Mouse (Mus musculus): ENCODE measurements around the gene Cirbp. TPM values are rescaled to one million over a fixed set of nuclear protein-coding genes. Genes with fewer than 3 reads are reported as not detected.

Gene Cirbp
- polyA plus RNA-seq, 1 experiment from 2014 or later, result 59.7 TPM

GRCm38 (mm10) chr10:80140666-80141035, 25.1 kb upstream of the Cirbp start, which contains the start of gene Cbarp:
Cbarp (minus strand) TSS chr10:80140835.
- Histone ChIP-seq H3K4me2 (ENCODE audit: low read depth, low read length) (peak within 1 kb of the TSS; percentile 96), H3K9ac (ENCODE audit: low read depth, low read length) (peak within 1 kb of the TSS; percentile 52), H3K9me3 (ENCODE audit: control insufficient read depth, low read length) (0 out of 2 replicates have a peak, but pooled peaks cover 3% of the 10 kb centered on the region), H3K36me3 (ENCODE audit: control insufficient read depth, insufficient read depth, low read length) (peaks cover 28% of the 10 kb centered on the region), H3K27me3 (replicated peaks; ENCODE audit: control insufficient read depth, insufficient read depth, low read length) (peaks cover 22% of the 10 kb centered on the region), H3K4me3 (ENCODE audit: low read depth, low read length) (peak within 1 kb of the TSS; percentile 76), H3K27ac (replicated peaks; ENCODE audit: low read depth, low read length) (peak within 1 kb of the TSS; percentile 84), H3K4me1 (ENCODE audit: control insufficient read depth, insufficient read depth, low read length) (peaks cover 23% of the 10 kb centered on the region)
- WGBS, result 73% methylated on average over 10 of the region's 10 CpGs
- no peak for DNase-seq (ENCODE audit: low spot score)
- ATAC-seq (ENCODE audit: low read depth), result no peak

GRCm38 (mm10) chr10:80141243-80141642, 24.5 kb upstream of the Cirbp start:
- Histone ChIP-seq H3K4me3 (ENCODE audit: low read depth, low read length) (peak overlapping the region; percentile 76), H3K27ac (replicated peaks; ENCODE audit: low read depth, low read length) (peak overlapping the region; percentile 84), H3K9me3 (ENCODE audit: control insufficient read depth, low read length) (no peaks in the 10 kb centered on the region), H3K4me1 (ENCODE audit: control insufficient read depth, insufficient read depth, low read length) (peaks cover 23% of the 10 kb centered on the region), H3K9ac (ENCODE audit: low read depth, low read length) (peak overlapping the region; percentile 52), H3K27me3 (replicated peaks; ENCODE audit: control insufficient read depth, insufficient read depth, low read length) (peaks cover 17% of the 10 kb centered on the region), H3K36me3 (ENCODE audit: control insufficient read depth, insufficient read depth, low read length) (peaks cover 28% of the 10 kb centered on the region), H3K4me2 (ENCODE audit: low read depth, low read length) (peak overlapping the region; percentile 86)
- peak; percentile 71 for ATAC-seq (ENCODE audit: low read depth)
- WGBS, result 0% methylated on average over 28 of the region's 29 CpGs
- peak; percentile 97 for DNase-seq (ENCODE audit: low spot score)

GRCm38 (mm10) chr10:80141786-80142529, 23.8 kb upstream of the Cirbp start:
- peaks cover 9% of the 10 kb centered on the region; the same call in 1 of the 2 replicates for H3K27me3 ChIP-seq (replicated peaks; ENCODE audit: control insufficient read depth, insufficient read depth, low read length)
- peak overlapping the region; percentile 84 for H3K27ac ChIP-seq (replicated peaks; ENCODE audit: low read depth, low read length)
- H3K4me3 ChIP-seq (ENCODE audit: low read depth, low read length), result peak overlapping the region; percentile 76
- peaks cover 28% of the 10 kb centered on the region for H3K36me3 ChIP-seq (ENCODE audit: control insufficient read depth, insufficient read depth, low read length)
- H3K4me2 ChIP-seq (ENCODE audit: low read depth, low read length), result peak overlapping the region; percentile 86
- WGBS, result 2% methylated on average over 43 of the region's 43 CpGs
- peak; percentile 100 for DNase-seq (ENCODE audit: low spot score)
- no peaks in the 10 kb centered on the region for H3K9me3 ChIP-seq (ENCODE audit: control insufficient read depth, low read length)
- peaks cover 20% of the 10 kb centered on the region for H3K4me1 ChIP-seq (ENCODE audit: control insufficient read depth, insufficient read depth, low read length)
- H3K9ac ChIP-seq (ENCODE audit: low read depth, low read length), result peak overlapping the region; percentile 90
- peak; percentile 88 for ATAC-seq (ENCODE audit: low read depth)

GRCm38 (mm10) chr10:80142530-80142925, 23.3 kb upstream of the Cirbp start:
- peaks cover 4% of the 10 kb centered on the region; the same call in 1 of the 2 replicates for H3K27me3 ChIP-seq (replicated peaks; ENCODE audit: control insufficient read depth, insufficient read depth, low read length)
- no peak for DNase-seq (ENCODE audit: low spot score)
- H3K4me1 ChIP-seq (ENCODE audit: control insufficient read depth, insufficient read depth, low read length), result peaks cover 14% of the 10 kb centered on the region
- no peak for ATAC-seq (ENCODE audit: low read depth)
- H3K27ac ChIP-seq (replicated peaks; ENCODE audit: low read depth, low read length), result peak overlapping the region; percentile 73
- peak overlapping the region; percentile 90 for H3K9ac ChIP-seq (ENCODE audit: low read depth, low read length)
- H3K4me3 ChIP-seq (ENCODE audit: low read depth, low read length), result peak overlapping the region; percentile 76
- H3K4me2 ChIP-seq (ENCODE audit: low read depth, low read length), result peak overlapping the region; percentile 86
- peaks cover 28% of the 10 kb centered on the region for H3K36me3 ChIP-seq (ENCODE audit: control insufficient read depth, insufficient read depth, low read length)
- 0% methylated on average over 14 of the region's 15 CpGs for WGBS
- H3K9me3 ChIP-seq (ENCODE audit: control insufficient read depth, low read length), result no peaks in the 10 kb centered on the region

GRCm38 (mm10) chr10:80143664-80144063, 22.1 kb upstream of the Cirbp start:
- 0 out of 2 replicates have a peak overlapping the region, but pooled peaks have one; percentile 9 for H3K9ac ChIP-seq (ENCODE audit: low read depth, low read length)
- H3K4me2 ChIP-seq (ENCODE audit: low read depth, low read length), result no peak overlapping the region
- DNase-seq (ENCODE audit: low spot score), result no peak
- H3K27me3 ChIP-seq (replicated peaks; ENCODE audit: control insufficient read depth, insufficient read depth, low read length), result no peaks in the 10 kb centered on the region
- no peaks in the 10 kb centered on the region for H3K9me3 ChIP-seq (ENCODE audit: control insufficient read depth, low read length)
- no peak overlapping the region for H3K27ac ChIP-seq (replicated peaks; ENCODE audit: low read depth, low read length)
- 0 out of 2 replicates have a peak, but pooled peaks cover 4% of the 10 kb centered on the region for H3K4me1 ChIP-seq (ENCODE audit: control insufficient read depth, insufficient read depth, low read length)
- no peak overlapping the region for H3K4me3 ChIP-seq (ENCODE audit: low read depth, low read length)
- ATAC-seq (ENCODE audit: low read depth), result no peak
- peaks cover 28% of the 10 kb centered on the region for H3K36me3 ChIP-seq (ENCODE audit: control insufficient read depth, insufficient read depth, low read length)
- 91% methylated on average over 7 of the region's 7 CpGs for WGBS

- H3K4me1 ChIP-seq (ENCODE audit: control insufficient read depth, insufficient read depth, low read length), result 0 out of 2 replicates have a peak, but pooled peaks cover 4% of the 10 kb centered on the region
- no peak overlapping the region for H3K4me3 ChIP-seq (ENCODE audit: low read depth, low read length)
Observed at GRCm38 (mm10) chr10:80144159-80144558, 21.6 kb upstream of the Cirbp start.

GRCm38 (mm10) chr10:80144864-80145838, 20.6 kb upstream of the Cirbp start:
- Histone ChIP-seq H3K4me3 (ENCODE audit: low read depth, low read length) (no peak overlapping the region), H3K27ac (replicated peaks; ENCODE audit: low read depth, low read length) (no peak overlapping the region), H3K4me1 (ENCODE audit: control insufficient read depth, insufficient read depth, low read length) (0 out of 2 replicates have a peak, but pooled peaks cover 4% of the 10 kb centered on the region), H3K9me3 (ENCODE audit: control insufficient read depth, low read length) (no peaks in the 10 kb centered on the region), H3K4me2 (ENCODE audit: low read depth, low read length) (no peak overlapping the region), H3K9ac (ENCODE audit: low read depth, low read length) (no peak overlapping the region), H3K36me3 (ENCODE audit: control insufficient read depth, insufficient read depth, low read length) (peaks cover 34% of the 10 kb centered on the region), H3K27me3 (replicated peaks; ENCODE audit: control insufficient read depth, insufficient read depth, low read length) (no peaks in the 10 kb centered on the region)
- DNase-seq (ENCODE audit: low spot score) (no peak), ATAC-seq (ENCODE audit: low read depth) (no peak)
- 71% methylated on average over 20 of the region's 20 CpGs for WGBS

More at GRCm38 (mm10) chr10:80144159-80144558, 21.6 kb upstream of the Cirbp start:
- DNase-seq (ENCODE audit: low spot score) (no peak), ATAC-seq (ENCODE audit: low read depth) (no peak)
- H3K27me3 ChIP-seq (replicated peaks; ENCODE audit: control insufficient read depth, insufficient read depth, low read length), result no peaks in the 10 kb centered on the region
- H3K9me3 ChIP-seq (ENCODE audit: control insufficient read depth, low read length), result no peaks in the 10 kb centered on the region
- H3K4me2 ChIP-seq (ENCODE audit: low read depth, low read length), result no peak overlapping the region
- H3K36me3 ChIP-seq (ENCODE audit: control insufficient read depth, insufficient read depth, low read length), result peaks cover 28% of the 10 kb centered on the region
- H3K27ac ChIP-seq (replicated peaks; ENCODE audit: low read depth, low read length), result no peak overlapping the region
- WGBS, result 93% methylated on average over 12 of the region's 12 CpGs
- peak overlapping the region; percentile 16; the same call in 1 of the 2 replicates for H3K9ac ChIP-seq (ENCODE audit: low read depth, low read length)

- H3K9me3 ChIP-seq (ENCODE audit: control insufficient read depth, low read length), result no peaks in the 10 kb centered on the region
- 0 out of 2 replicates have a peak, but pooled peaks cover 4% of the 10 kb centered on the region for H3K4me1 ChIP-seq (ENCODE audit: control insufficient read depth, insufficient read depth, low read length)
- H3K4me3 ChIP-seq (ENCODE audit: low read depth, low read length), result no peak overlapping the region
- no peak for ATAC-seq (ENCODE audit: low read depth)
- H3K9ac ChIP-seq (ENCODE audit: low read depth, low read length), result no peak overlapping the region
- DNase-seq (ENCODE audit: low spot score), result no peak
- WGBS, result 95% methylated on average over 4 of the region's 6 CpGs
- no peak overlapping the region for H3K4me2 ChIP-seq (ENCODE audit: low read depth, low read length)
- peaks cover 39% of the 10 kb centered on the region for H3K36me3 ChIP-seq (ENCODE audit: control insufficient read depth, insufficient read depth, low read length)
- no peaks in the 10 kb centered on the region for H3K27me3 ChIP-seq (replicated peaks; ENCODE audit: control insufficient read depth, insufficient read depth, low read length)
- H3K27ac ChIP-seq (replicated peaks; ENCODE audit: low read depth, low read length), result 0 out of 2 replicates have a peak overlapping the region, but pooled peaks have one; percentile 22
Observed at GRCm38 (mm10) chr10:80145896-80146295, 19.9 kb upstream of the Cirbp start.
